Mouse (Mus musculus): ENCODE results near the gene Vgll4. TPM values are rescaled to one million over a fixed set of nuclear protein-coding genes. Genes with fewer than 3 reads are reported as not detected.

Gene Vgll4
- 40.1 and 46.3 TPM in 2 replicates for polyA plus RNA-seq (2015; fragmentation: Nextera tagmentation; extraction: Ambion mirVana)

DNA sequence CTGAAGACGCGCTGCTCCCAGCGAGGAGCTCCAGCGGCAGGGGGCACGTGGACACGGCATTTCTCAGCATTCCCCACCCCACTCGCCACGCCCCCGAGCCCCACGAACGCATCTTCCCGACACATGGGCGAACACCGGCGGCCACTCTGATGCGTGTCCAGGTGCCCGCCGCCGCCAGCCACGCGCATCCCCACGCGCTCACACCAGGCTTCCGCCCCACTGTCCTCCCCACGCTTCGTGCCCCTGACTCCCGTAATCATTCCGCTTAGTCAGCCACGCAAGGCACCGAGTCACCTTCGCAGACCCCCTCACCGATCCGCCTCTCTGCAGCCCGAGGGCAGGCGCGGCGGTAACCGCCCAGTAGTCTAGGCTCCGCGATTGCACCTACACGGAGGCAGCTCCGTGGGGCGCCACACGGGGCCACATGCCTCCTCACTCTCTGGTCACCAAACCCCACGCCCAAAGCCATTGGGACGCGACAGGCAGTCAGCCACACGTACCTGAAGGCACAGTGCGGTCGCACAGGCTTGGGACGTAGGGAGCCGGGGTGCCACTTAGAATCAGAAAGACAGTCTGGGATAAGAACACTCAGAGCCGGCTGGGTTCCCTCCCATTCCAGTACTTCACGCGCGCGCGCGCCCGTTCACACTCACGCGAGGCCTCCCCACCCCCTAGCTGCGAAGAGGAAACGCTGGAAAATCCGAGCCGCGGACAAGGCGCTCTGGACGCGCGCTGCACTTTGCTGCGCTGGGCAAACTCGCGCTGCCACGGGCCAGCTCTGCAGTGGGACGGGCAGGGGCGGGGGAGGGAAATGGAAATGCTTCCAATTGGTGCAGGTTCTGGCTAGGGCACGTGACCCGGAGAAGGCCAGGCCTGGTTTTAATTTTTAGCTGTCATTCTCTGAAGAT is at the start of gene Vgll4:
TSS of gene Vgll4 (minus strand) at position 782 of the 908 bp plus-strand sequence.

Other genes starting within 250 kb of the Vgll4 start
- gene Tamm41, start 67.9 kb upstream of the Vgll4 start, polyA plus RNA-seq (2015; fragmentation: Nextera tagmentation; extraction: Ambion mirVana) = 25.7 and 26.7 TPM in 2 replicates
- gene Syn2, start 164.9 kb upstream of the Vgll4 start, polyA plus RNA-seq (2015; fragmentation: Nextera tagmentation; extraction: Ambion mirVana) = 3.5 and 4.4 TPM in 2 replicates